Mouse (Mus musculus) adrenal gland, adult 18-20 months (tissue): ENCODE measurements at regions not wholly inside any gene's neighbourhood (a gene's known extent, or its start where the extent isn't known, plus 50 kb on each side); places are given as distances from the start of the nearest gene placed in this dataset.
"Not testable (repeated sequence)": the region's sequence is repeated elsewhere in the genome, so short reads cannot be mapped to it uniquely, and the experiment has no call there.

ENCODE experiments used
- DNase-seq, 2 experiments: peaks; one replicate each; pipeline ENCODE4 v3.0.0; 2021 to 2022; ENCODE audit warnings: low spot score in 2 of 2

GRCm38 (mm10) chr19:19777891-19778290 is 612.9 kb downstream of the Anxa1 start:
- DNase-seq = no peak

- no peak for DNase-seq
Measured at GRCm38 (mm10) chr19:19770990-19771389, 619.8 kb downstream of the Anxa1 start.

DNA sequence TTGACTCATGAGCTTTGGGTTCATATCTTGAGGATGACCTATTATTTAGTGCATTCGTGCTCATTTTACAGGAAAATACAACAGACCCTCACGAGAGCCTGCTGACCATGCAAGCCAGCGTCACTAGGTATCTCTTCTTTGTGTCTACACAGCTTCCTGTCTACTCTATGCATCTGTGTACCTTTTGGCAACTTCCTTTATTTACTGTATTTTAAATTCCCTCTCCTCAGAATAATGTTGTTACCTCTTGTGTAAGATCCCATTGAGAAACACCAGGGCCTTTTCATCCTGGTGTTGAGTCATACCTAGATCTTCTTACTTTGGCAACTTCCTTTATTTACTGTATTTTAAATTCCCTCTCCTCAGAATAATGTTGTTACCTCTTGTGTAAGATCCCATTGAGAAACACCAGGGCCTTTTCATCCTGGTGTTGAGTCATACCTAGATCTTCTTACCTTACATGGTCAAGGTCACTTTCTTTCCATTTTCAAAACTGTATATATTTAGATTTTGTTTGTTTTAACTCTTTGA is 639.1 kb upstream of the Rorb start:
- not testable (repeated sequence) for DNase-seq

GRCm38 (mm10) chr19:19747821-19748488 is 637.0 kb upstream of the Rorb start:
- no peak for DNase-seq

DNA sequence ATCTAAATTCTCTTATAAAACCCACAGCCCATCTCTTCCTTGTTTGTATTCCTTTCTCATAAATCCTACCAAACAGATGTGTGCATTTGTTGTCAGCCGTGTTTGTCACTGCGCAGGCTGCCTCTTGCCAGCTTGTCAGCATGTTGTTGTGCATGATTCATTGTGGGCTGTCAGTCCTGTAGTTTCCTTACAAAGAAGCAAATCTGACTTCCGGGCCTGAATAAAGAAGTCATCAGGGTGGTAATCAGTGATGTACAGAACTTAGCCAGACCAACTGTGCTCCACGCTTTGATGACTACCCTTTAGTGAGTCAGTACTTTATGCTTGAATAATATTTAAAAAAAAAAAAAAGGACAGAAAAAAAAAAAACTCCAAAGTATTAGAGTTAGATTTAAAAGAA is 608.9 kb upstream of the Rorb start:
- DNase-seq = no peak
